ENCODE assay signal across 19 mouse cellular contexts in the genomic region with DNA sequence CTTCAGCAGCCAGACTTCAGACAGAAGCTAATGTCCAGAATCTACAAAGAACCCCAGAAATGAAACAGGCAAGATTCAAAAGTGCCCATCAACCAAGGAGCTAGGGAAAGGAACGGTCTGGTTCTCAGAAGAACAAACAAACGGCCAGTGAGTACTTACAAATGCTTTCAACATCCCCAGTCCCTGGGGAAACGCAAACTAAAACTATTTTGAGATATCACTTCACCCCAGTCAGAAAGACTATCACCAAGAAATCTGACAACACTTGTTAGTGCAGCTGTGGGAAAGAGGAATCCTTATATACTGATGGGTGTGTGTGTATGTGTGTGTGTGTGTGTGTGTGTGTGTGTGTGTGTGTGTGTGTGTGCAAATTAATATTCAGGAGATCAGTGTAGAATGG.
DNase-seq lines count a peak whose midpoint lies in the region; ATAC-seq lines count a peak whose summit lies in the region.
"Had no signal": no experiment of that assay in that cellular context is flagged by ENCODE, and none has a peak within 500 bp of the region (broad histone marks: within the 10 kb centered on the region; RNA-seq: fewer than 3 reads in every experiment).

No protein-coding gene starts in this region.

- no peaks in the 10 kb centered on the region for H3K9me3 ChIP-seq in lung, embryonic 15.5 days
- H3K9me3 ChIP-seq: intestine, embryonic 15.5 days; liver, embryonic 12.5 days had no signal

- peak overlapping the region; percentile 43; the same call in 1 of the 2 replicates for H3K27ac ChIP-seq in lung, embryonic 15.5 days
- H3K27ac ChIP-seq: hindbrain, embryonic 14.5 days; intestine, embryonic 15.5 days; left cerebral cortex, adult 2 months; liver, embryonic 12.5 days had no signal

- no peaks in the 10 kb centered on the region for H3K27me3 ChIP-seq in lung, embryonic 15.5 days
- H3K27me3 ChIP-seq: intestine, embryonic 15.5 days; liver, embryonic 12.5 days had no signal

- DNase-seq in heart, adult 18-20 months = peak; percentile 42 to 48
- DNase-seq in heart, postnatal 4 days = no peak
- DNase-seq in lung, postnatal 4 days = no peak
- peak; percentile 25 for DNase-seq in lung, postnatal 10 days
- no peak for DNase-seq in right cerebral cortex, adult 18-20 months
- DNase-seq: cerebellum, adult 8-10 months; gastrocnemius, postnatal 25 days; kidney, adult 9 months; kidney, postnatal 25 days; layer of hippocampus, adult 9-11 months had no signal

- no peak for ATAC-seq in lung, embryonic 15.5 days (ENCODE audit: borderline replicate concordance, extremely low read depth, low FRiP score, low TSS enrichment)
- no peak for ATAC-seq in megakaryocyte progenitor cell, adult 5-6 weeks (replicated peaks; ENCODE audit: poor library complexity)
- ATAC-seq: CD4-positive, CD25-positive, alpha-beta regulatory T cell, adult 4 months; intestine, embryonic 15.5 days; liver, embryonic 12.5 days had no signal

- peaks cover 35% of the 10 kb centered on the region for H3K4me1 ChIP-seq in lung, embryonic 15.5 days
- H3K4me1 ChIP-seq: liver, embryonic 12.5 days had no signal

- 8% methylated on average over 3 of the region's 3 CpGs for WGBS in lung, embryonic 15.5 days

- H3K4me3 ChIP-seq in lung, embryonic 15.5 days = no peak overlapping the region
- H3K4me3 ChIP-seq: erythroblast, embryonic 14.5 days; intestine, embryonic 15.5 days; left cerebral cortex, adult 2 months; liver, embryonic 12.5 days had no signal

- no peak overlapping the region for H3K4me2 ChIP-seq in lung, embryonic 15.5 days
- H3K4me2 ChIP-seq: hindbrain, embryonic 14.5 days; intestine, embryonic 15.5 days; liver, embryonic 12.5 days; midbrain, embryonic 11.5 days had no signal

- H3K36me3 ChIP-seq in lung, embryonic 15.5 days = no peaks in the 10 kb centered on the region
- H3K36me3 ChIP-seq: intestine, embryonic 15.5 days; liver, embryonic 12.5 days had no signal

- no peak overlapping the region for H3K9ac ChIP-seq in lung, embryonic 15.5 days
- H3K9ac ChIP-seq: hindbrain, embryonic 14.5 days; intestine, embryonic 15.5 days; liver, embryonic 12.5 days had no signal

Comparison
In these comparisons a context has a peak if more than half of its experiments do, and no peak if none do; other contexts are left out.
1. DNase-seq: peak in heart, adult 18-20 months (2 of 2) and lung, postnatal 10 days (single experiment); none in heart, postnatal 4 days (single experiment), lung, postnatal 4 days (0 of 2) and right cerebral cortex, adult 18-20 months (single experiment).